Mouse (Mus musculus) spleen, adult 2 months (tissue): ENCODE measurements around the gene Tgtp2.
"Not testable (repeated sequence)": the region's sequence is repeated elsewhere in the genome, so short reads cannot be mapped to it uniquely, and the experiment has no call there.

Experiments
- CTCF ChIP-seq: fragments of 200-500 bp; IDR thresholded peaks from 2 replicates; pipeline ENCODE4 v1.5.1; 2011; ENCODE audit warnings: mild to moderate bottlenecking, inconsistent platforms; ENCODE audit not compliant: insufficient read depth, insufficient read length, insufficient replicate concordance; ENCODE audit errors: extremely low read depth
- POLR2A ChIP-seq: fragments of 200-500 bp; IDR thresholded peaks from 2 replicates; pipeline ENCODE4 v1.6.1; 2011; ENCODE audit warnings: low read depth, low read length, inconsistent platforms

DNA sequence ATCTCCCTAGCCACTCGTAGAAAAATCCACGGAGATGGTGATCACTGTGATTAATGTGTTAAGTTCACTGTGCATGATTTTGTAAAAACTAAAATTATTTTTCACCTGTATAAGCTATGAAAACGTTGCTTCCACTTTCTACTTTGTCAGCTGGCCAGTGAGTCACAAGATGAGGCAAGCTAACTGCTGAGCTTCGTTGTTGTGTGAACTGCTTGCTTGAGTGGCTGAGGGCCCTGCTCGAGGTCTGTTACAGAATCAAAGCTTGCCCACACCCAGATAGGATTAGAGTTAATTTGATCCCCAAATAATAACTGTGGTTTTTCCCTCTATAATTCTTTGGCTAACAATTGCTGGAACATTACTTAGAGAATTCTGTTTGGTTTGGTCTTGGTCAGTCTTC lies 12.1 kb downstream of the Tgtp2 start:
- TF ChIP-seq CTCF, POLR2A: not testable (repeated sequence)
